Mouse (Mus musculus) limb, embryonic 12.5 days (tissue): ENCODE measurements around the gene Nqo2. TPM values are rescaled to one million over a fixed set of nuclear protein-coding genes. Genes with fewer than 3 reads are reported as not detected.

Experiments used
- ATAC-seq: fragments of 200-750 bp; cut with Nextera tagmentation; 2 replicates; pipeline ENCODE4 v1.8.0; 2017; ENCODE audit warnings: low read depth, moderate TSS enrichment; ENCODE audit not compliant: insufficient number of reproducible peaks, insufficient read depth, low FRiP score, low TSS enrichment
- H3K27ac ChIP-seq: fragments of 300-500 bp; sonication (generic); 2 replicates; pipeline ENCODE4 v1.5.1; 2016; ENCODE audit warnings: mild to moderate bottlenecking, moderate library complexity
- H3K27me3 ChIP-seq: fragments of 300-500 bp; sonication (generic); 2 replicates; pipeline ENCODE4 v1.6.1; 2016; ENCODE audit warnings: mild to moderate bottlenecking, moderate library complexity
- H3K36me3 ChIP-seq: fragments of 300-500 bp; sonication (generic); 2 replicates; pipeline ENCODE4 v1.6.1; 2016; ENCODE audit warnings: mild to moderate bottlenecking, moderate library complexity
- H3K4me1 ChIP-seq: fragments of 300-500 bp; sonication (generic); replicated peaks from 2 replicates; pipeline ENCODE4 v1.6.1; 2016
- H3K4me2 ChIP-seq: fragments of 300-500 bp; sonication (generic); 2 replicates; pipeline ENCODE4 v1.6.1; 2016; ENCODE audit warnings: mild to moderate bottlenecking, moderate library complexity
- H3K4me3 ChIP-seq: fragments of 300-500 bp; sonication (generic); replicated peaks from 2 replicates; pipeline ENCODE4 v1.5.1; 2016; ENCODE audit warnings: mild to moderate bottlenecking
- H3K9ac ChIP-seq: fragments of 300-500 bp; sonication (generic); replicated peaks from 2 replicates; pipeline ENCODE4 v1.6.1; 2016; ENCODE audit warnings: mild to moderate bottlenecking, moderate library complexity
- H3K9me3 ChIP-seq: fragments of 300-500 bp; sonication (generic); 2 replicates; pipeline ENCODE4 v1.6.1; 2016; ENCODE audit warnings: mild to moderate bottlenecking, moderate library complexity
- WGBS: fragments of 180-500 bp; shearing (Covaris S2); methylation state at CpG from one replicate; pipeline ENCODE4 v1.1.7; 2016; 5-methylcytosine and 5-hydroxymethylcytosine counted together
- polyA plus RNA-seq: library from polyadenylated mRNA; unstranded; fragments of >200 nt; fragmentation: Nextera tagmentation; extraction: Ambion mirVana; gene quantifications from 2 replicates; pipeline ENCODE4 v1.2.1, GENCODE M21; 2016

Nqo2 gene
- polyA plus RNA-seq, 1 experiment from 2014 or later, result 14.1 TPM

GRCm38 (mm10) chr13:34038056-34038432 is 73.6 kb downstream of the Nqo2 start:
- Histone ChIP-seq H3K9ac (peak overlapping the region; percentile 90), H3K4me1 (peaks cover 11% of the 10 kb centered on the region), H3K36me3 (peaks cover 8% of the 10 kb centered on the region; the same call in 1 of the 2 replicates), H3K9me3 (no peaks in the 10 kb centered on the region), H3K4me2 (peak overlapping the region; percentile 72), H3K4me3 (peak overlapping the region; percentile 71), H3K27ac (peak overlapping the region; percentile 86), H3K27me3 (no peaks in the 10 kb centered on the region)
- ATAC-seq, result no peak
- WGBS, result 47% methylated on average over 5 of the region's 5 CpGs

Other genes with a start within 250 kb of the Nqo2 start
- not detected in 2 replicates for gene Serpinb6e, start 121.3 kb upstream of the Nqo2 start, polyA plus RNA-seq
- gene Serpinb6c, start 59.0 kb upstream of the Nqo2 start, polyA plus RNA-seq, result 0.15 and 0.25 TPM in 2 replicates
- gene Ripk1, start 37.7 kb downstream of the Nqo2 start, polyA plus RNA-seq, result 12.7 and 15.6 TPM in 2 replicates
- 55.4 and 60.9 TPM in 2 replicates for gene Serpinb6a, start 38.1 kb downstream of the Nqo2 start, polyA plus RNA-seq
- gene Bphl, start 72.9 kb downstream of the Nqo2 start, polyA plus RNA-seq, result 46.1 and 46.2 TPM in 2 replicates
- gene Tubb2a, start 113.3 kb downstream of the Nqo2 start, polyA plus RNA-seq, result 79.8 and 80.1 TPM in 2 replicates
- 25.6 and 27.1 TPM in 2 replicates for gene Tubb2b, start 165.8 kb downstream of the Nqo2 start, polyA plus RNA-seq
- 102 and 106 TPM in 2 replicates for gene Psmg4, start 198.3 kb downstream of the Nqo2 start, polyA plus RNA-seq